Mouse (Mus musculus) ES-E14 (cell line): Measurements from ENCODE around the gene Lgr6. TPM values are rescaled to one million over a fixed set of nuclear protein-coding genes. Genes with fewer than 3 reads are reported as not detected.

Source experiments
- DNase-seq: peaks from one replicate; pipeline ENCODE4 v3.0.0-alpha.2; 2013; ENCODE audit warnings: low read depth, low spot score
- H3K27ac ChIP-seq: 2 replicates; pipeline ENCODE4 v1.5.1; 2012; ENCODE audit warnings: low read depth, mild to moderate bottlenecking, low read length, moderate library complexity, mixed read lengths; ENCODE audit not compliant: poor library complexity, insufficient read depth, severe bottlenecking
- H3K36me3 ChIP-seq: 2 replicates; pipeline ENCODE4 v1.6.1; 2012; ENCODE audit warnings: mild to moderate bottlenecking, low read length, moderate library complexity, mixed read lengths; ENCODE audit not compliant: control insufficient read depth, poor library complexity, insufficient read depth, severe bottlenecking
- H3K4me1 ChIP-seq, 2 experiments: fragments of 150-350 bp in 1 of 2; sonication (generic) in 1 of 2; 2 replicates each; pipeline ENCODE4 v1.6.1; 2012; ENCODE audit warnings: low read length in 2 of 2, mild to moderate bottlenecking in 1 of 2, mixed read lengths in 1 of 2; ENCODE audit not compliant: control insufficient read depth in 2 of 2, insufficient read depth in 2 of 2, poor library complexity in 1 of 2
- H3K4me3 ChIP-seq, 2 experiments: fragments of 150-350 bp in 1 of 2; sonication (generic) in 1 of 2; 2 replicates each; pipeline ENCODE4 v1.5.1; 2012; ENCODE audit warnings: low read length in 2 of 2, low read depth in 1 of 2, mild to moderate bottlenecking in 1 of 2, mixed read lengths in 1 of 2; ENCODE audit not compliant: insufficient read depth in 1 of 2, poor library complexity in 1 of 2, severe bottlenecking in 1 of 2
- H3K9ac ChIP-seq: 2 replicates; pipeline ENCODE4 v1.6.1; 2012; ENCODE audit warnings: low read depth, mild to moderate bottlenecking, low read length, mixed read lengths; ENCODE audit not compliant: poor library complexity, insufficient read depth, severe bottlenecking
- H3K9me3 ChIP-seq: fragments of 150-350 bp; sonication (generic); 2 replicates; pipeline ENCODE4 v1.6.1; 2012; ENCODE audit warnings: low read depth, mild to moderate bottlenecking, low read length; ENCODE audit not compliant: control insufficient read depth, insufficient read depth
- CHD2 ChIP-seq: IDR thresholded peaks from 2 replicates; pipeline ENCODE4 v1.6.1; 2014; ENCODE audit warnings: mild to moderate bottlenecking, low read depth, low read length, inconsistent platforms
- HCFC1 ChIP-seq: IDR thresholded peaks from 2 replicates; pipeline ENCODE4 v1.6.1; 2012; ENCODE audit warnings: low read length, inconsistent platforms, borderline replicate concordance; ENCODE audit not compliant: insufficient read depth
- MAFK ChIP-seq: IDR thresholded peaks from 2 replicates; pipeline ENCODE4 v1.6.1; 2014; ENCODE audit warnings: mild to moderate bottlenecking, low read depth, low read length, inconsistent platforms; ENCODE audit not compliant: insufficient read depth
- ZC3H11A ChIP-seq: IDR thresholded peaks from 2 replicates; pipeline ENCODE4 v1.6.1; 2012; ENCODE audit warnings: low read depth, mild to moderate bottlenecking, inconsistent platforms, low read length, borderline replicate concordance
- ZNF384 ChIP-seq: IDR thresholded peaks from 2 replicates; pipeline ENCODE4 v1.6.1; 2012; ENCODE audit warnings: low read depth, low read length, inconsistent platforms
- in situ Hi-C, 2 experiments: fragments of 600-800 bp; cut with MboI; formaldehyde crosslinking; loops; one replicate each; pipeline ENCODE4 v1.15.1; 2025; ENCODE audit warnings: low sequenced_read_pairs in 2 of 2, inconsistent platforms in 1 of 2; ENCODE audit not compliant: unreplicated experiment in 2 of 2
- total RNA-seq: library from RNA; depleted of rRNA; stranded (reverse); fragments of 300-350 nt; gene quantifications from 2 replicates; pipeline ENCODE4 v1.2.3, GENCODE M21; 2012

The Lgr6 gene
- total RNA-seq, 1 experiment = 1.7 TPM

DNA sequence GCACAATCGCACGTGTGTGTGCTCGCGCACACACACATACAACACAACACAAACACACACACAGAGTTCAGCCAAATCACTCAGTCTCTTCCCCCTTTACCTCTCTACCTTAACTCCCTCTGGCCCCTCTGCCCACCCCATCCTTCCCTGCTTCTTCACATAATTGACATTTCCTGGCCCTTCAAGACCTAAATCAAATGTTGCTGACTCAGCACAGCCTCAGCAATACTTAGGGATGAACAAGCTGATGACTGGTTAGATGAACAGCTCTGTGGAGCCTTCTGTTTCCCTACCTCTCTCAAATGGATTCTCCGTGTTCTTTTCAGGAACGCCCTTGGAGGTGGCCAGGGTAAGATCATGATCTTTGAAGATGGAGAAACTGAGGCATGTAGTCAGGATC, 43.8 kb downstream of the Lgr6 start:
- in situ Hi-C loops = no loop called here
- no peaks in the 10 kb centered on the region for H3K9me3 ChIP-seq
- peak; percentile 94 for TF ChIP-seq MAFK
- no peak for TF ChIP-seq HCFC1
- no peak for DNase-seq
- no peak overlapping the region for H3K9ac ChIP-seq
- no peaks in the 10 kb centered on the region for H3K4me1 ChIP-seq
- H3K27ac ChIP-seq = no peak overlapping the region
- no peaks in the 10 kb centered on the region for H3K36me3 ChIP-seq
- no peak overlapping the region for H3K4me3 ChIP-seq

DNA sequence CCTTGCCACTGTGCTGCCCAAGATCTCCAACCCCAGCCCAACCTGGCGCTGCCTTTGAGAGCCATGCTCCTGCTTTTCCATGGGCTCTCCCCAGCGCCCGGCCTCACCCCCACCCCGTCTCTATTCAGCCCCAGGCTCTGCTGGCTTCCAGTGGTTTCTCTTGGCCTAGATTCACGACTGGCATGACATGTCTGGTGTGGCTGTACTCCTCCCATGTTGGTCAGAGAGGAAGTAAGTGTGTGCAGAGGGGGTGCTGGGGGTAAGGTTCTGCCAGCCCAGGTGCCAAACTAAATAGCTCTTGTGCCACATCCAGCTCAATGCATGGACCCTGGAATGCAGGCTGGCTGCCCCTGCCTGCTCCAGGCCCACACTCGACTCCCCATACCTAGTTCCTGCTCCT, 44.9 kb downstream of the Lgr6 start:
- Histone ChIP-seq H3K9me3 (no peaks in the 10 kb centered on the region), H3K9ac (no peak overlapping the region), H3K36me3 (no peaks in the 10 kb centered on the region), H3K4me3 (no peak overlapping the region), H3K4me1 (no peaks in the 10 kb centered on the region), H3K27ac (no peak overlapping the region)
- TF ChIP-seq HCFC1 = no peak
- no peak for TF ChIP-seq MAFK
- no peak for TF ChIP-seq ZC3H11A
- TF ChIP-seq CHD2 = no peak
- no peak for TF ChIP-seq ZNF384
- no peak for DNase-seq
- in situ Hi-C loops = no loop called here

DNA sequence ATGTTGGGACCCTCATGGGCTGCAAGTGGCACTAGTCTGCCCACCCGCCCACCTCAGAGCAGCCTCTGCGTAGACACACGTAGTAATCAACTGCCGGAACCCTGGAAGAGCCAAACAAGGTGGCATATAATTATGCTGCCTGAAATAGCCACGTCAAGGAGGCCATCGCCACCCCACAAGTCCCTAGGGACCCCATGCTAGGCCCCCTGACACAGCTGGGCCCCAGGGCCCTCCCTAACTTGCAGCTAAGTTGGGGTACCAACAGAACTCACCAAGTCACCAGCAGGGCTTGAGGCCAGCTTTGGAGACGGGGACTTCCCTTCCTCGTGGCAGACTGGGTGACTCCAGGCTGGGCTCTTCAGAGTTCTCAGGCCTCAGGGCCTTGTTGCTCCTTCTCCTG, 48.2 kb downstream of the Lgr6 start:
- DNase-seq = no peak
- Histone ChIP-seq H3K27ac (no peak overlapping the region), H3K9me3 (no peaks in the 10 kb centered on the region), H3K9ac (no peak overlapping the region), H3K4me1 (no peaks in the 10 kb centered on the region), H3K36me3 (no peaks in the 10 kb centered on the region), H3K4me3 (no peak overlapping the region)
- in situ Hi-C loops = no loop called here
- TF ChIP-seq ZNF384 (no peak), CHD2 (no peak), HCFC1 (no peak), ZC3H11A (no peak), MAFK (no peak)

DNA sequence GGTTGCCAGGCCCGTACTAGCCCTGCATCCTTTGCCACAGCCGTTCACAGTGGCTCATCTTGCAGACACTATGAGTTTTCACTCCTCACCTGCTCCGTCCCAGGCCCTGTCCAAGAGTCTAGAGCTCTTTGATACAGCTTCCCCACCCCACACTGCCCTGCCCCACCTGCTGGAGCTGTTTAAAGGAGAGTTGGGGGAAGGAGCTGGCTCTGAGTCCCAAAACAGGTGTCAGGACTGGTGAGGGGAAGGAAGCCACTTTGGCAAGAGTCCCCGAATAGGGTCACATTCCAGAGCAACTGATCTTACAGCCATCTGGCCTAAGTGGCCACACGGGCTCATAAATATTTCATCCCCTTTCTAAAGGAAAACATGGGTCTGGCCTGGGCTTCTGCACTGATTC, 51.0 kb downstream of the Lgr6 start:
- Histone ChIP-seq H3K9ac (no peak overlapping the region), H3K4me3 (no peak overlapping the region), H3K9me3 (no peaks in the 10 kb centered on the region), H3K4me1 (no peaks in the 10 kb centered on the region), H3K27ac (no peak overlapping the region), H3K36me3 (no peaks in the 10 kb centered on the region)
- TF ChIP-seq HCFC1 (no peak), ZC3H11A (no peak), CHD2 (no peak), MAFK (no peak), ZNF384 (no peak)
- no peak for DNase-seq
- in situ Hi-C loops = no loop called here

DNA sequence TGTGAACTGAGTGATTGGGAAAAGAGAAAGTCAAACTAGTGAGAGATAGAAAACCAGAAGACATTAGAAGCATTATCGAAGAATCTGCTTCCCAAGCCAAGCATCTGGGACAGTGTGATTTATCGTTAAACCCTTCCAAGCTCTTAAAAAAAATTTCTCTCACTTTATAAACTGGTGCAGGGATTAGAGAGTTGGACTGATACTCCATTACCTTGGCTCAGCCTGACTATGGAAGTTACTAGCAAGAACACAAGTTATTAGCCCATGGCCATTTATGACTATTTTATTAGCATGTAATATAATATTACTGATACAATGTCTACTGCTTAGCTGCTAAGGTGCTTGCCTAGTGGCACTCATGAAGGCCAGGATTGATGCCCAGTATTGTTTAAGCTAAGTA, 60.6 kb downstream of the Lgr6 start:
- H3K4me3 ChIP-seq = no peak overlapping the region
- no peak overlapping the region for H3K9ac ChIP-seq
- no peaks in the 10 kb centered on the region for H3K4me1 ChIP-seq
- no peak for TF ChIP-seq HCFC1
- TF ChIP-seq ZNF384 = no peak
- no peak for DNase-seq
- no peaks in the 10 kb centered on the region for H3K9me3 ChIP-seq
- H3K36me3 ChIP-seq = no peaks in the 10 kb centered on the region
- H3K27ac ChIP-seq = no peak overlapping the region
- in situ Hi-C loops = no loop called here
